Mouse (Mus musculus) layer of hippocampus, postnatal 14 days (tissue): ENCODE results near the gene Prkar1b. TPM values are rescaled to one million over a fixed set of nuclear protein-coding genes. Genes with fewer than 3 reads are reported as not detected.

Experiments used
- DNase-seq, 2 experiments: peaks; one replicate each; pipeline ENCODE4 v3.0.0; 2021 to 2022; ENCODE audit warnings: low spot score in 2 of 2, mixed read lengths in 1 of 2
- total RNA-seq, 2 experiments: library from RNA; stranded (reverse); gene quantifications; 2 replicates each; pipeline ENCODE4 v1.2.3; 2021

Gene Prkar1b
- total RNA-seq, 2 experiments from 2014 or later, result 387 to 389 TPM

DNA sequence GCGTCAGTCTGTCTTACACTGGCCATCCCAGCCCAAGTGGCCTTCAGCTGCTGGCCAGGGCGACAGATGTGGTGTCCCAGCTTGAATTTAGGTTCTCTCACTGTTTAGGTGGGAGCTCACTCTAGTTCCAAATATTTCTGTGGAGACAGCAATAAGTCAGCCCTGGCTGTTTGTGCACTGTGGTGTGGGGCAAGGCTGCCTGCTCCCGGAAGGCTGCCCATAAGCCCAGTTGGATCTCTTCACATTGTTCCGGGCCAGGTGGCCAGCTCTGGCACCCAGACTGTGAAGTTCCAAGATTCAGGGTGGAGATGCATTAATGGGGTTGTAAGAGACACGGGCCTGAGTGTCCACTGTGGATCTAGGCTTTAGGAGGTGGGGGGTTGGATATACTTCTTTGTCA, 76.9 kb downstream of the Prkar1b start:
- no peak for DNase-seq

DNA sequence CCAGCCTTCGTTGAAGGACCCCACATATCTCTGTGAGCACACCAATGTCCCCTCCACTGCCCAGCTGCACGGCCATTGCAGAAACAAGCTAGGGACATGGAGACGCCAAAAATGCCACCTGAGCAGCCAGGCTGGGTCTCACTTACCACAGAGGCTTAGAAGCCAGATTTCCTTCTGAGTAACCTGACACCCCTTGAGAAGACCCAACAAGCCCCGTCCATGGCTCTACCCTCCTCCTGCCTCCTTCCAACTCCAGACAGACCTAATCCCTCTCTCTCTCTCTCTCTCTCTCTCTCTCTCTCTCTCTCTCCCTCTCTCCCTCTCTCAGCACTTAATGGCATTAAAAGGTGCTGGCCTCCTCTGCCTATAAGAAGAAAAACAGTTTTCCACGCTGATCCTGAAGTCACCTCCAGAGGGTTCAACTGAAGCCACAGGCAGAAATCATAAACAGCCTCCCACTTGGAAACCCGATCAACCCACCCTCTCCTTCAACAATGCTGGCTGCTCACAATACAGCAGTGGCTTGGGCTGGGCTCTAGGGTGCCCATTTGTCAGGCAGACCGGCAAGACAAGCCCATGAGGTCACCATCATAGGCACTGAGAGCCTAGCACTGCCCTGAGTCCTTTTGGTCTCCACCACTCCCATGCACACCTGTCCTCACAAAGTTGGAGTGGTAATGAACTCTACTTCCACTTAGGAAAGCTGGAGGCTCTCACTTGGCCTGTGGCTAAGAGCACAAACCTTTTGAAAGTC, 82.8 kb downstream of the Prkar1b start:
- DNase-seq, result no peak

DNA sequence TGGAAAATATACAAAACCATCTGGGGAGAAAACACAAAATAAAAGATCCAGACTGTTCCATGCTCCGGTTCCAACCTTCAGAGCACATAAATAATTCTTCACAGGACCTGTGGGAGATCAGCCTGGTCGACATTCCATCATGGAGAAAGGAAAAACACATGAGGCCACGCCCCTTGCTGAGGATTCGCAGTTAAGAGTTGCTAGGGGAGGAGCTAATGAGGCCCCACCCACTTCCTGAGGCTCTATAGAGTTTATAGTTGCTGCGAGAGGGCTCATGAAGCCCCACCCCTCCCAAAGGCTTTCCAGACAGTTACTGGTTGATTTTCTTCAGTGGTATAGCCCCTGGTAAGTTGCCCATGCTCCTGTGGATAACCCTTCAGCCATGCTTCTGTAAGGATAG, 85.2 kb downstream of the Prkar1b start:
- DNase-seq, result no peak

DNA sequence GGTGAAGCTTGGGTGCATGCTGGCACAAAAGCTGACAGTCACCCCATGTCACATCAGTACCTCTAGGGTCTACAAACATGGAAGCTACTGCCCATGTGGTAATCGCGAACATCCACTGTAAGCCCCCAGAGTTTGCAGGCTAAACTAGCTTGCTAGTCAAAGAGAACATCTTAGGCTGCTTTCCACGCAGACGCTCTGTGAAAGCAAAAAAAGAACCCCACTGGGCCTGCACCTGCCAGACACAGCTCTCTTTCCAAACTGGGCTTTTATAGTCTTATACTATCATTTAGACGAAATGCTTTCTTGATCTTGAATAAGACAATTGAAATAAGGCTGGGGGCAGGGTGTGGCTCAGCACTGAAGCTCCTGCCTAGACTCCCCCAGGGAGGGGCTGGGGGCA, 88.1 kb downstream of the Prkar1b start:
- no peak for DNase-seq

DNA sequence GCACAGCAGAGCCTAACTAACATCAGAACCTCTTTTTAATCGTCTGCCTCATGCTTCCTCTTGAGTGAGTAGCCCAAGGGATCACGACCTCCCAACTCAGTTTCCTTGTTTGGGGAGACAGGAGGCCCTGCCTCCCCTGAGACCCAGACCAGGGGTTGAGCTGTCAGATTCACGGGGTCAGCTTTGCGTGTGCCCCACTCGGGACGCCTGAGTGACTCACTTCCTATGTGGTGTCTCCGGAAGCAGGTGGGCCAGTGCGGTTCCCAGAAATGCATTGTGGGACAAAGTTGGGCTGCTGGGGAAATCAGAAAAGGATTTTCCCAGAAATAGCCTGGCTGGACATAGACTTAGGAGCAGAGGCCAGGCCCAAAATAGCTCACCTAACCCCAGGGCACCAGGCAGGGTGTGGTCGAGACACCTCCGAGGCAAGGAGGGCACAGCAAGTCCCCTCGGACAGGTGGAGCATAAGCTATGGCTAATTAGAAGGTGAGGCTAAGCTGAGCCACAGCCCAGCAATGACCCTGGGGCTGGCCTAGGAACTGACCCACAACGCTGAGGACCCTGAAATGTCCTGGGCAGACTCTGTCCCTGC, 89.2 kb downstream of the Prkar1b start:
- no peak for DNase-seq

DNA sequence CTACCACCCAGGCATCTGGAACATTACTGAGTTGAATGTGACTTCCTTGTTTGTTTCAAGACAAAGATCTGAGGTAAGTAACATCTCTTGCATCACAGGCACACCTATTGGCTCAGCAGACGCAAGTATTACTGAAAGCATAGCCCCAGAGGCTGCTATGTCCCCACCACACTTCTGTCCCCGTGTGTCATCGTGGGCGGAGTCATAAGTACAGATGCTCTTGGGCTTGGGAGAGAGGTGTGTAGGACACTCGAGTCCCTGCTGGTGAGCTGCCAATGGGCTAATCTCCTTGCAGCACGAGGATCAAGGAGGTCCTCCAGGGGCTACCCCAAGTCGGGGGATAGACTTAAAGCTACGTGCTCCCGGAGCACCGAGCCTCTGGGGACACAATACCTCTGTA, 96.6 kb downstream of the Prkar1b start:
- DNase-seq, result no peak

DNA sequence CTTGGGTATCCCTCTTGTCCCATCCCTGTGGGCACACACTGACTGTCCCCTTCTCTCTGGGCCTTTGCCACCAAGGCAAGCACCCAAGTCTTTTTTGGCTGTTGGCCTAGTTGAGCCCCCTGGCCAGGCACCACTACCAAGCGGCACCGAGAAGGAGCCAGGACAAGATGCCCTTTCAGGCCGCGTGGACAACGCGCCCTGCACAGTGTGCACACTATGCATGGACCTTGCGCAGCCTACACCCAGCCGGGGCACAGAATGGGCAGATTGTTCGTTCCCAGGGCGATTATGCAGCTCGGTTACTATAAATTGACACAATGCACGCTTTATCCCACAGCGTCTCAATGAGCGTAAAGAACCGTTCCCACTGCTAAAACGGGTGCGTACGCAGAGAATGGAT, 98.5 kb downstream of the Prkar1b start:
- peak; percentile 66 to 77 for DNase-seq

DNA sequence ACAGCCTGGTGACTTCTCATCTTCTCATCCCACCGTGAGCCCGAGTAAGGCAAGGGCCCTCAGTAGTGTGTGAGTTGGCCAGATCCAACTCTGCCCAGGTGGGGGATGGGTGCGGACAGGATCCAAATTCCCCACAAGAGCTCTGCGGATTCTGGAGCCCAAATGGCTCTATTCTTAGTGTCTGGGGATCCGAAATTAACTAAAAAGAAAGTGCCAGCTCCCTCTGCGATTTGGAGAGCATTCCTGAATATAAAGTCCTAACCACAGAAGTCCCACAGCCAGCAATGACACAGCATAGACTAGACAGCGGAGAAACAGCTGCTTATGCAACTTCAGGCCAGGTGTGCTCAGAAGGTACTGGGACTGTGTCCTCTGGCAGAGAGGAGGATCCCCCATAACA, 100.4 kb downstream of the Prkar1b start:
- DNase-seq, result peak; percentile 18 to 40

DNA sequence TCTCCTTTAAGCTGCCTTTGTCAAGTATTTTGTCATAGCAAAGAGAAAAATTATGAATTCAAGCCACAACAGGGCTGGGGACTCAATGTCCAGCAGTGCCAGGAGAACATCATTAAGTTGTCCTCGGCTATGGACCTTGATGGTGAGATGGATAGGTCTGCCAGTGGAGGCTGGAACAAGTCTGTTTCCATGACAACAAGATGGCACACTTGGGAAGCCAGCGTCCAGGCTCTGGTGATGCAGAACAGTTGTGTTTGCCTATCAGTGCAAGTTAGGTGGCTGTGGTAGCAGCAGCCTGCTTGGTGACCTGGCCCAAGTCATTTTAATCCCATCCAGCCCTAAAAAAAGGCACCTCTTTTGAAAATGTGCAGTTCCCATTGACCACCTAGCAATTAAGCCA, 102.6 kb downstream of the Prkar1b start:
- DNase-seq, result no peak

DNA sequence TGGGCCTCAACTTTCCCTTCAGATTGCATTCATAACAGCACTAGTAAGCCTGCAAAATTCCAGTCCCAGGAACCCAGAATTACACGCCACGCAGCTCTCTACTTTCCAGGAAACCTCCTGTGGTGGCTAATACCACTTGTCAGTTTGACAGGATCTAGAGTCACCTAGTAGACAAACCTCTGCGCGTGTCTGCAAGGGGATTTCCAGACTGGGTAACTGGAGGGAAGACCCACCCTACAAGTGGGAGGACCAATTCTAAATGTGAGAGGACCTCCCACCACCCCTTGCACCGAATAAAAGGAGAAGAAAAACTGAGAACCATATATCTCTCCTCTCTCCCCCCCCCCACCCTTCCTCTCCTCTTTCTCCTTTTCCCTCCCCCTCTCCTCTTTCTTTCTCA, 103.2 kb downstream of the Prkar1b start:
- DNase-seq, result no peak

DNA sequence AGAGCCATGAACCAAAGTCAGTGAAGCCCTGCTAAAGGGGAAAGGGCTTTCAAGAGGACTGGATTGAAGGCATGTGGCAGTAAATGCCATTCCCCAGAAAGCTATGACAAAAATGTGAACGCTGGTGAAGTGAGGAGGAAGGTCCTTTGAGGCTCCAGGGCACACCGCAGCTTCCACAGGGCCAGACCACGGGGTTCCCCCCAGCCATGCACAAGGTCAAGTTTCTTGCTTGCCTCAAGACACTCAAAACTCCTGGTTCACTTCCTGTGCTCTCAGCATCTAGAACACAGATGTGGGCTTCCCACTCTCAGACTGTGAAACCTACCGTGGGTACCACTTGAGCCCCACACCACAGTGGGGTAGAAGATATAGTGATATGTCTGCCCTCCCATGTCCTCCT, 106.3 kb downstream of the Prkar1b start:
- no peak for DNase-seq

DNA sequence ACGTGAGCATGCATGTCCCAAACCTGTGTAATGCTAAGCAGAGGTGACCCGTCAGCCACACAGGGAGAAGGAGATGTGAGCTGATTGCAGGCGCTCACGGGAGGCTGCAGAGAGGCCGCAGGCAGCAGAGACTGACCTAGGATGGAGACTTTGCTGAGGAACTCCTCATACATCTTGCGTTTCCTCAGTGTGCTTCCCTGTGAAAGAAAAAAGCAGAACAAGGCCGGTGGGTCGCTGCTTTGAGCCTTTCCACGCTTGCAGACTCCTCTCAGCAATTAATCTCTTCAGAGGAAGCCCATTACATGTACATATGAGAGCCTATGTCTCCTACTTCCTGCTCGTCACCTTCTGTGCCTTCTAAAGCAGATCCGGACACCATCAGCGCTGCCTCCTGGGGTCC, 107.5 kb downstream of the Prkar1b start:
- no peak for DNase-seq

DNA sequence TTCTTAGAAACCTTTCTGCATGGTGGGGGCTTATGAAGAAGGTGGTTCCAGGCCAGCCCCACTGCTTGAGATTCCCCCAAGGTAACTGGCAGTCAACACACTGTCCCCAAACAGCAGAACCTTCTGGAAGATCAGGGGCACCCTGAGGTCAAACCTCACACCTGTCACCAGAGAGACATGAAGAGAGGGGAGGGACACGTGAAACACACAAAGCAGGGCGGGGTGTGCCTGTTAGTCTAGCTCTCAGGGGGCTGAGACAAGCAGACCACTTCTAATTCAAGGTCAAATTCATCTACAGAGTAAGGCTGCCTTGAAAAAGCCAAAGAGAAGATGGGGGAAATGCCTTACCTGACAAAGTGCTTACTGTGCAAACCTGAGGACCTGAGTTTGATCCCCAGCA, 114.6 kb downstream of the Prkar1b start:
- no peak for DNase-seq

DNA sequence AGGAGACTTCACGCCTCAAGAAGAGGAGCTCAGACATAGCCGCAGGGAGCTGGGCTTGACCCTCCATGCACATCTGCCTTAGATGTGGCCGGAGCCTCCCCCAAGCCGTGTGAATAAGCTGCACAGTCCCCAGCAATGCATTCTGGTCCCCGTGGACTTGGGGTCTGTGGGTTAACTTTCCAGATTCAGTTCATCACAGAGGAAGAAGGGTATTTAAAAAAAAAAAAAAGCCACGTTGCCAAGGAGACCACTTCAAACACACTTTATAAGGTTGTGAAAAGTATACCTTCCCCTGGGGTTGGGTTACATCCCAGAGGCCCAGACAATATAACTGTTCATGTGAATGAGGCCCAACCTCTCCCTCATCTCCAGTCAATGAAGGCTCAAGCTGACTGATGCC, 115.1 kb downstream of the Prkar1b start:
- no peak for DNase-seq

DNA sequence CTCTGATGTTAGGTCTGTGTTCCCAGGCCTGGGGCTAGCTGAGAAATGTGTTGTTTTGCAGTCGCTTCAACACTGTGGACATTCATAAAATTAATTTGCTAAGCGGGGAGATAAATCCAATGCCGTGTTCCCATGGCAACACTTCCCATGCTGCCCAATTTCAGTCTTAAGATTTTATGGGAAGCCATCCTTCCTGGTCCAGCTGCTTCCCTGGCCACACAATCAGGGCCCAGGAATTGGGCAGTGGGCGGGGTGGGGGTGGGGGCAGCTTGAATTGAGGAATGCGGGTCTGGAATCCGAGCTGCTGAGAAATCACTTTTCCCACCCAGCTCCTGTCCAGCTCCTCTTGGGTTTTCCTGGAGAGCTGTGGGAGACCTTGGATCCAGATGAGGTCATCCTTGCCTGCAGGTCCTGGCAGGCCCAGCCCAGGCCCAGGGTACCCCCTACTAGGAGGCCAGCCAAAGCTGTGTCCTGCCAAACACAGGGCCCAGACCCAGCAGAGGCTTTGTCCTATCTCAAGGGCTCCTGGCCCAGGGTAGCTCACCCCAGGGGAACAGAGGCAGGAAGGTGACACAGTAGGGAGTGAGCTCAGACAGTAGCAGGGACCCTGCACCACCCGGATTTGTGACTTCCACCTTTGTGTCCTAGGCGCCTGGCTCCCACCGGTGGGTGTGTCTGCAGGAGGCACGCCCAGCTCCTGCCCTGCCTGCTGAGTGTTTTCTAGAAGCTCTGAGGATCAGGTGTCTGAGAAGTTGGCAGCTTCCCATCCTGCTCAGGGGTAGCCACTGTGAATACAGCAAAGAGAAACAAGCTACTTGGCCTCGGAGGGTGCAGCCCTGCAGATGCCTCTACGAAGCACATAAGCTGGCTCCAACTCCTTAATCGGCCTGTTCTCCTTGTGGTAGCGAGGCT, 116.1 kb downstream of the Prkar1b start:
- DNase-seq, result peak in 1 of 2 experiments; percentile 16

DNA sequence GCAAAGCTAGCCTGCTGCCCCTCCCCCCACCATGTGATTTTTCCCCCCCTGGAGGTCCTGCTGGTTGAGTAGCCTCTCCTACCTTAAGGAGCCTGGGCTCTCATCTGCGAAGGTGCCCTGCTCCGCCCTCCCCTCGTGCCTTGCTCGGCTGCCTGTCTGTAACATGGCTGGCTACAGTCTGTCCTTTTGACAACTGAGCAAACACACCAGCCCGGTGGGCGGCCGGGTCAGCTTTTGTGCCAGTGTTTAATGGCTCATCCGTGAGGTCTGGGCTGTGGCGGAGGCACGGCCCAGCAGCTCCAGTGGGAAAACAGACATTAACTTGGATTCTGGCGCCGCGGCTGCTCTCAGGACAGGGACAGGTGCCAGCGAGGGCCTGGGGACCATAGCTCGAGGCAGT, 122.2 kb downstream of the Prkar1b start:
- no peak for DNase-seq

DNA sequence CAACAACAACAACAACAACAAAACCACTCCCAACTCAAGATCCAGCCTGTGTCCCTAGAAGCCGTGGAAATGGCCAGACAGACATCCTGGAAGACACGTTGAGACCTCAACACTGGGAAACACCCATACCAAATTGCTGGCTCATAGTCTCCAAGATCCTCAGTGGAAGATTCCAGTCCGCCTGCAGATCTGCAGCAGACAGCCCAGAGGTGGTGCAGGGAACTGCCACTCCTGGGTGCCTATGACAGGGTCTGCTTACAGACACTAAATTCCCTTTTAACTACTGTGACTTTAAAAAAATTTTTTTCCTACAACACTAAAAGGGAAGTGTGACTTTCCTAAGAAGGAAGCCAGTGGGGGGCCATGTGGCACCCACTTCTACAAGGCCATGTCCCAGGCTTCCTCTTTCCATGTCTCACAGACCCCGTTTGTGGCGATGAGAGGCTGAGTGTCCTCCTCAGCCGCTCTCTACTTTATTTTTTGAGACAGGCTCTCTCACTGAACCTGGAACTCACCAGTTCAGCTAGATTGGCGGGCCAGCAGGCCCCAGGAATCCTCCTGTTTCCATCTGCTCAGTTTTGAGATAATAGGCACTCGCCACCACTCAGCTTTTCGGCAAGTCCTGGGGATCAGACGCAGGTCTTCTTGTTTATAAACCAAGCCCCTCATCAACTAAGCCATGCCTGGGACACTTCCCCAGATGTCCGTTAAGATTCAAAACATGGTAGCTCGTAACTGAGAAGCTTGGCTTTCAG, 125.3 kb downstream of the Prkar1b start:
- DNase-seq, result no peak

DNA sequence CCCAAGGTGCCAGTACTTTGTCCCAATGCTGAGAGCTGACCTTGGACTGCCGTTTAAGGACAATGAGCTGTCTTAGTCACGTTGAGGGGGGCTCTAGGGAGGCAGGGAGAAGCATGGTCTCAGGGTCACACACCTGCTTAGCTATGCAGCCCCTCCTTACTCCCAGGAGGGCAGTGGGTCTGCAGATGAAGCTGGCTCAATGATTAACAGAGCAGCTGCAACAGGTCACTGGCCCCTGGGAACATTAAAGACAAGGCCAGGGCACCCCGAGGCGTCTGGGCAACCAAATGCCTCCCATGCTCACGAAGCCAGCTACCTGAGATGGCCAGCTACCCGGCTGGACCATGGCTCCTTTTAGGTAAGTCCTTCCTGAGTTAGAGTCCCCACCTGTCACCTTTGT, 129.2 kb downstream of the Prkar1b start:
- DNase-seq, result no peak

DNA sequence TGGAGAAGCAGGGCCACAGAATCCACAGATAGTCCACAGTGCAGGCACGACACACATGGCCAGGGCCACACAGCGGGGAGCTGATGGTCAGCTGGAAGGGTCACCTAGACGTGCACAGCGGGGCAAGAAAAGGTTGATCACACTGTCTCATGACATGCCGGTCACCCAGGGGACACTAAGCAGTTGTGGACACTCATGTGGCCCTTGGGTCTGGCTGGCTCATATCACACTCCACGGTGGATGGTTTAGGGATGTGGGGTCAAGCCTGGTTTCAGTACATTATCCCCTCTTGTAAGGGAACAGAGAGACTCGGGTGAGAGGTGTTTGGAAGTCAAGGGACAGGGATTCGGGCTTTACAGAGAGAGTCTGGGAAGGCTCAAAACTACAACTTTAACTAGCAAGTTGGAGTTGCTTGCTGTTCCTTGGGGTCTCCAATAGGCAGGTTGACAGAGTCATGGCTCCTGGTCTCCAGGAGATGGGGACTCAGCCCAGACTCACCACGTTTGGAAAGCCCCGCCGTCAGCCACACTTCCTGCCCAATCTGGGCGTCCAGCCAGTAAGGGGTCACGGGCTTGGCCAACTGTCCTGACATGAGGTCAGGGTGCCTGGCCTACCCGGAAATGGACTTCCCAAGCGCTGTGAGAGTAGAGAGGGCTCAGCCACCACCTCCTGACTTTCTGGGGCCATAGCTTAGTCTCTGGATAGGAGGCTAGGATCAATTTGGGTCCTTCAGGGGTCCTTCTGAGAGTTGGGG, 132.3 kb downstream of the Prkar1b start:
- DNase-seq, result peak in 1 of 2 experiments; percentile 37

DNA sequence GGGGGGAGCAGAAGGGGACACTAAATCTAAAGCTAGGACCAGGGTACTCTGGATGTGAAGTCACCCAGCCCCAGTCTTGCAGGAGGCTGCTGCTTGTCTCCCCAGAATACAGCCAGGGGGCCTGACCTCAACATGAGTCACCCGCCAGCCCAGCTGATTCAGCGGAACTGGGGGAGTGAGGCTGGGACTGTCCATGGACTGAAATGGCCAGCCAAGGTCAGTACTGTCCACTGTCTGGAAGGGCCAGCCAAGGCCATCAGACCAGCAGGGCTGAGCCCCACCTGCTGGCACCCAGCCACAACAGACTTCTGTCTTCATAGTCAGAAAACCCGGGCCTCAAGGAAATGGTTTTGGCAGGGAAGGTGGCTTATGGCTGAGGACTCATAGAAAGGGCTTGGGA, 134.7 kb downstream of the Prkar1b start:
- DNase-seq, result peak; percentile 9 to 21

DNA sequence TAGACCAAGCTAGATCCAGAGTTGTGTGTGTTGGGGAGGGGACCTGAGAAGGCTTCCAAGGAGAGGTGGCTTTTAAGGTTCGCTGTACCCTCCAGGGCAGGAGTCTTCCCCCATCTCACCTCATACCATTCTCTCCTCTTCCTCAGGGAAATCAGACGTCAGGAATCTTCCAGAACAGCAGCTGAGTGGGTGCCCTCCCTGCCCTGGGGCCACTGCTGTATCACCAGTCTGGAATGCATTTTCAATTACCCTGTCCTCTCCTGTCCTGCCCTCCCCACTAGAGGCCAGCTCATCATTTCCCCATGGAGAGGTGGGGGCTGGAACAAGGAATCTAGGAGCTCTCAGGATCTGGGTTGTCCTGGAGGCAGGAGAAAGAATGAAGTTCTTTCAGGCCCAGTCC, 139.2 kb downstream of the Prkar1b start:
- no peak for DNase-seq
